Mouse (Mus musculus): Measurements from ENCODE around the gene Selenov. TPM values are rescaled to one million over a fixed set of nuclear protein-coding genes. Genes with fewer than 3 reads are reported as not detected.

The Selenov gene
- polyA plus RNA-seq, 1 experiment from 2014 or later: 0.52 TPM

- Histone ChIP-seq H3K27me3 (ENCODE audit: control insufficient read depth, insufficient read depth, low read length) (no peaks in the 10 kb centered on the region), H3K27ac (ENCODE audit: low read depth, low read length) (no peak overlapping the region), H3K4me2 (replicated peaks; ENCODE audit: low read depth, low read length) (no peak overlapping the region), H3K36me3 (ENCODE audit: control insufficient read depth, insufficient read depth, low read length) (peaks cover 46% of the 10 kb centered on the region), H3K9me3 (ENCODE audit: control insufficient read depth, low read length) (no peaks in the 10 kb centered on the region), H3K4me3 (ENCODE audit: low read depth, low read length) (no peak overlapping the region), H3K9ac (ENCODE audit: low read depth, low read length) (no peak overlapping the region), H3K4me1 (replicated peaks; ENCODE audit: control insufficient read depth, insufficient read depth, low read length) (no peaks in the 10 kb centered on the region)
- DNase-seq (ENCODE audit: low spot score) (no peak), ATAC-seq (ENCODE audit: low FRiP score) (no peak)
- WGBS: 92% methylated on average over 15 of the region's 15 CpGs
Measured at GRCm38 (mm10) chr7:28321974-28322720, 31.2 kb upstream of the Selenov start.

GRCm38 (mm10) chr7:28318714-28319113 lies 27.7 kb upstream of the Selenov start:
- H3K27me3 ChIP-seq (ENCODE audit: control insufficient read depth, insufficient read depth, low read length): no peaks in the 10 kb centered on the region
- ATAC-seq (ENCODE audit: low FRiP score) (no peak), DNase-seq (ENCODE audit: low spot score) (no peak)
- WGBS: 94% methylated on average over 17 of the region's 17 CpGs
- H3K9ac ChIP-seq (ENCODE audit: low read depth, low read length): no peak overlapping the region
- H3K4me1 ChIP-seq (replicated peaks; ENCODE audit: control insufficient read depth, insufficient read depth, low read length): no peaks in the 10 kb centered on the region
- H3K9me3 ChIP-seq (ENCODE audit: control insufficient read depth, low read length): no peaks in the 10 kb centered on the region
- H3K4me2 ChIP-seq (replicated peaks; ENCODE audit: low read depth, low read length): no peak overlapping the region
- H3K36me3 ChIP-seq (ENCODE audit: control insufficient read depth, insufficient read depth, low read length): peaks cover 46% of the 10 kb centered on the region
- no peak overlapping the region for H3K4me3 ChIP-seq (ENCODE audit: low read depth, low read length)
- H3K27ac ChIP-seq (ENCODE audit: low read depth, low read length): no peak overlapping the region

- no peak overlapping the region for H3K4me3 ChIP-seq (ENCODE audit: low read depth, low read length)
- H3K4me2 ChIP-seq (replicated peaks; ENCODE audit: low read depth, low read length): no peak overlapping the region
- ATAC-seq (ENCODE audit: low FRiP score) (no peak), DNase-seq (ENCODE audit: low spot score) (no peak)
- no peaks in the 10 kb centered on the region for H3K4me1 ChIP-seq (replicated peaks; ENCODE audit: control insufficient read depth, insufficient read depth, low read length)
- no peaks in the 10 kb centered on the region for H3K27me3 ChIP-seq (ENCODE audit: control insufficient read depth, insufficient read depth, low read length)
- no peaks in the 10 kb centered on the region for H3K9me3 ChIP-seq (ENCODE audit: control insufficient read depth, low read length)
- WGBS: 93% methylated on average over 3 of the region's 3 CpGs
- H3K36me3 ChIP-seq (ENCODE audit: control insufficient read depth, insufficient read depth, low read length): peaks cover 41% of the 10 kb centered on the region
- H3K27ac ChIP-seq (ENCODE audit: low read depth, low read length): no peak overlapping the region
- no peak overlapping the region for H3K9ac ChIP-seq (ENCODE audit: low read depth, low read length)
Measured at GRCm38 (mm10) chr7:28318036-28318435, 27.1 kb upstream of the Selenov start.

- Histone ChIP-seq H3K9me3 (ENCODE audit: control insufficient read depth, low read length) (no peaks in the 10 kb centered on the region), H3K4me2 (replicated peaks; ENCODE audit: low read depth, low read length) (peak within 1 kb of the TSS; percentile 85), H3K9ac (ENCODE audit: low read depth, low read length) (peak within 1 kb of the TSS; percentile 65), H3K27ac (ENCODE audit: low read depth, low read length) (peak within 1 kb of the TSS; percentile 49), H3K36me3 (ENCODE audit: control insufficient read depth, insufficient read depth, low read length) (peaks cover 10% of the 10 kb centered on the region), H3K27me3 (ENCODE audit: control insufficient read depth, insufficient read depth, low read length) (no peaks in the 10 kb centered on the region), H3K4me3 (ENCODE audit: low read depth, low read length) (peak within 1 kb of the TSS; percentile 64), H3K4me1 (replicated peaks; ENCODE audit: control insufficient read depth, insufficient read depth, low read length) (0 out of 2 replicates have a peak, but pooled peaks cover 2% of the 10 kb centered on the region)
- ATAC-seq (ENCODE audit: low FRiP score) (peak; percentile 94), DNase-seq (ENCODE audit: low spot score) (peak; percentile 97)
- WGBS: 2% methylated on average over 38 of the region's 45 CpGs
Measured at GRCm38 (mm10) chr7:28311926-28312543, 21.0 kb upstream of the Selenov start, which contains the start of gene Timm50. Timm50 (minus strand) TSS chr7:28312072.

- 6% methylated on average over 35 of the region's 35 CpGs for WGBS
- DNase-seq (ENCODE audit: low spot score) (peak; percentile 34), ATAC-seq (ENCODE audit: low FRiP score) (peak; percentile 68)
- peaks cover 5% of the 10 kb centered on the region for H3K36me3 ChIP-seq (ENCODE audit: control insufficient read depth, insufficient read depth, low read length)
- peak overlapping the region; percentile 49 for H3K27ac ChIP-seq (ENCODE audit: low read depth, low read length)
- H3K4me3 ChIP-seq (ENCODE audit: low read depth, low read length): peak overlapping the region; percentile 64
- peak overlapping the region; percentile 65 for H3K9ac ChIP-seq (ENCODE audit: low read depth, low read length)
- H3K27me3 ChIP-seq (ENCODE audit: control insufficient read depth, insufficient read depth, low read length): no peaks in the 10 kb centered on the region
- peak overlapping the region; percentile 85 for H3K4me2 ChIP-seq (replicated peaks; ENCODE audit: low read depth, low read length)
- 0 out of 2 replicates have a peak, but pooled peaks cover 2% of the 10 kb centered on the region for H3K4me1 ChIP-seq (replicated peaks; ENCODE audit: control insufficient read depth, insufficient read depth, low read length)
- H3K9me3 ChIP-seq (ENCODE audit: control insufficient read depth, low read length): no peaks in the 10 kb centered on the region
Measured at GRCm38 (mm10) chr7:28311151-28311925, 20.4 kb upstream of the Selenov start.

GRCm38 (mm10) chr7:28309737-28310136 lies 18.8 kb upstream of the Selenov start:
- ATAC-seq (ENCODE audit: low FRiP score) (peak; percentile 41), DNase-seq (ENCODE audit: low spot score) (peak; percentile 61)
- Histone ChIP-seq H3K36me3 (ENCODE audit: control insufficient read depth, insufficient read depth, low read length) (0 out of 2 replicates have a peak, but pooled peaks cover 2% of the 10 kb centered on the region), H3K4me1 (replicated peaks; ENCODE audit: control insufficient read depth, insufficient read depth, low read length) (0 out of 2 replicates have a peak, but pooled peaks cover 2% of the 10 kb centered on the region), H3K4me2 (replicated peaks; ENCODE audit: low read depth, low read length) (0 out of 2 replicates have a peak overlapping the region, but pooled peaks have one; percentile 85), H3K9me3 (ENCODE audit: control insufficient read depth, low read length) (no peaks in the 10 kb centered on the region), H3K27me3 (ENCODE audit: control insufficient read depth, insufficient read depth, low read length) (no peaks in the 10 kb centered on the region), H3K9ac (ENCODE audit: low read depth, low read length) (no peak overlapping the region), H3K27ac (ENCODE audit: low read depth, low read length) (peak overlapping the region; percentile 49), H3K4me3 (ENCODE audit: low read depth, low read length) (no peak overlapping the region)
- 58% methylated on average over 9 of the region's 9 CpGs for WGBS

- Histone ChIP-seq H3K27me3 (ENCODE audit: control insufficient read depth, insufficient read depth, low read length) (no peaks in the 10 kb centered on the region), H3K27ac (ENCODE audit: low read depth, low read length) (no peak overlapping the region), H3K4me1 (replicated peaks; ENCODE audit: control insufficient read depth, insufficient read depth, low read length) (0 out of 2 replicates have a peak, but pooled peaks cover 4% of the 10 kb centered on the region), H3K9ac (ENCODE audit: low read depth, low read length) (no peak overlapping the region), H3K36me3 (ENCODE audit: control insufficient read depth, insufficient read depth, low read length) (0 out of 2 replicates have a peak, but pooled peaks cover 2% of the 10 kb centered on the region), H3K9me3 (ENCODE audit: control insufficient read depth, low read length) (no peaks in the 10 kb centered on the region), H3K4me2 (replicated peaks; ENCODE audit: low read depth, low read length) (no peak overlapping the region), H3K4me3 (ENCODE audit: low read depth, low read length) (no peak overlapping the region)
- 93% methylated on average over 8 of the region's 8 CpGs for WGBS
- DNase-seq (ENCODE audit: low spot score) (no peak), ATAC-seq (ENCODE audit: low FRiP score) (no peak)
Measured at GRCm38 (mm10) chr7:28306216-28306615, 15.2 kb upstream of the Selenov start.

- ATAC-seq (ENCODE audit: low FRiP score) (no peak), DNase-seq (ENCODE audit: low spot score) (no peak)
- WGBS: 85% methylated on average over 10 of the region's 10 CpGs
- H3K9ac ChIP-seq (ENCODE audit: low read depth, low read length): no peak overlapping the region
- H3K4me2 ChIP-seq (replicated peaks; ENCODE audit: low read depth, low read length): no peak overlapping the region
- no peaks in the 10 kb centered on the region for H3K27me3 ChIP-seq (ENCODE audit: control insufficient read depth, insufficient read depth, low read length)
- no peaks in the 10 kb centered on the region for H3K9me3 ChIP-seq (ENCODE audit: control insufficient read depth, low read length)
- 0 out of 2 replicates have a peak, but pooled peaks cover 2% of the 10 kb centered on the region for H3K36me3 ChIP-seq (ENCODE audit: control insufficient read depth, insufficient read depth, low read length)
- 0 out of 2 replicates have a peak, but pooled peaks cover 2% of the 10 kb centered on the region for H3K4me1 ChIP-seq (replicated peaks; ENCODE audit: control insufficient read depth, insufficient read depth, low read length)
- H3K27ac ChIP-seq (ENCODE audit: low read depth, low read length): no peak overlapping the region
- no peak overlapping the region for H3K4me3 ChIP-seq (ENCODE audit: low read depth, low read length)
Measured at GRCm38 (mm10) chr7:28305641-28306040, 14.7 kb upstream of the Selenov start.
